Mouse (Mus musculus) cortical plate, adult 2 months (tissue): ENCODE data around the gene Zbtb32. TPM values are rescaled to one million over a fixed set of nuclear protein-coding genes. Genes with fewer than 3 reads are reported as not detected.

Experiments
- H3K27ac ChIP-seq: fragments of 200-500 bp; 2 replicates; pipeline ENCODE4 v1.5.1; 2012; ENCODE audit warnings: low read length, control low read depth, inconsistent platforms; ENCODE audit not compliant: insufficient read depth
- H3K4me1 ChIP-seq: fragments of 200-500 bp; 2 replicates; pipeline ENCODE4 v1.6.1; 2011; ENCODE audit warnings: low read length; ENCODE audit not compliant: control insufficient read depth, insufficient read depth
- H3K4me3 ChIP-seq: fragments of 200-500 bp; 2 replicates; pipeline ENCODE4 v1.5.1; 2011; ENCODE audit warnings: mild to moderate bottlenecking, low read length, control low read depth; ENCODE audit not compliant: insufficient read depth
- CTCF ChIP-seq: fragments of 200-500 bp; IDR thresholded peaks from 2 replicates; pipeline ENCODE4 v1.5.1; 2011; ENCODE audit warnings: mild to moderate bottlenecking, control low read depth, low read length; ENCODE audit not compliant: insufficient read depth; ENCODE audit errors: extremely low read depth
- POLR2A ChIP-seq: fragments of 200-500 bp; IDR thresholded peaks from 2 replicates; pipeline ENCODE4 v1.6.1; 2011; ENCODE audit warnings: mild to moderate bottlenecking, low read length, control low read depth; ENCODE audit not compliant: insufficient read depth; ENCODE audit errors: extremely low read depth
- polyA plus RNA-seq: library from polyadenylated mRNA; depleted of rRNA; stranded (reverse); fragments of >200 nt; gene quantifications from 2 replicates; pipeline ENCODE4 v1.2.3, GENCODE M21; 2012

The Zbtb32 gene
- polyA plus RNA-seq, 1 experiment = 0.08 TPM

- H3K4me1 ChIP-seq = no peaks in the 10 kb centered on the region
- no peak overlapping the region for H3K27ac ChIP-seq
- H3K4me3 ChIP-seq = no peak overlapping the region
- TF ChIP-seq POLR2A (no peak), CTCF (no peak)
Observed at GRCm38 (mm10) chr7:30604424-30604823, 5.7 kb upstream of the Zbtb32 start.

- H3K4me3 ChIP-seq = no peak overlapping the region
- H3K27ac ChIP-seq = no peak overlapping the region
- no peak for TF ChIP-seq CTCF
- TF ChIP-seq POLR2A = no peak
Observed at GRCm38 (mm10) chr7:30602583-30602982, 3.9 kb upstream of the Zbtb32 start.

GRCm38 (mm10) chr7:30600651-30601050, 1.9 kb upstream of the Zbtb32 start:
- no peak overlapping the region for H3K4me3 ChIP-seq
- H3K4me1 ChIP-seq = no peaks in the 10 kb centered on the region
- H3K27ac ChIP-seq = no peak overlapping the region
- TF ChIP-seq CTCF (no peak), POLR2A (no peak)

More at GRCm38 (mm10) chr7:30602583-30602982, 3.9 kb upstream of the Zbtb32 start:
- no peaks in the 10 kb centered on the region for H3K4me1 ChIP-seq

GRCm38 (mm10) chr7:30599933-30600353, 1.2 kb upstream of the Zbtb32 start:
- H3K4me1 ChIP-seq = no peaks in the 10 kb centered on the region
- H3K27ac ChIP-seq = no peak overlapping the region
- no peak overlapping the region for H3K4me3 ChIP-seq
- TF ChIP-seq CTCF (no peak), POLR2A (0 out of 2 replicates have a peak, but pooled peaks have one; percentile 18)

GRCm38 (mm10) chr7:30596811-30597210, 1.9 kb downstream of the Zbtb32 start:
- TF ChIP-seq CTCF (no peak), POLR2A (no peak)
- Histone ChIP-seq H3K4me3 (no peak overlapping the region), H3K27ac (no peak overlapping the region), H3K4me1 (no peaks in the 10 kb centered on the region)

GRCm38 (mm10) chr7:30596093-30596492, 2.6 kb downstream of the Zbtb32 start:
- Histone ChIP-seq H3K27ac (no peak overlapping the region), H3K4me1 (no peaks in the 10 kb centered on the region), H3K4me3 (no peak overlapping the region)
- TF ChIP-seq CTCF (no peak), POLR2A (no peak)

GRCm38 (mm10) chr7:30594510-30595024, 4.1 kb downstream of the Zbtb32 start:
- Histone ChIP-seq H3K4me3 (no peak overlapping the region), H3K4me1 (no peaks in the 10 kb centered on the region), H3K27ac (no peak overlapping the region)
- no peak for TF ChIP-seq POLR2A
- TF ChIP-seq CTCF = no peak

GRCm38 (mm10) chr7:30593579-30594509, 4.9 kb downstream of the Zbtb32 start:
- TF ChIP-seq CTCF = no peak
- Histone ChIP-seq H3K27ac (no peak overlapping the region), H3K4me1 (no peaks in the 10 kb centered on the region), H3K4me3 (no peak overlapping the region)

- no peak overlapping the region for H3K27ac ChIP-seq
- H3K4me1 ChIP-seq = no peaks in the 10 kb centered on the region
- no peak for TF ChIP-seq CTCF
- TF ChIP-seq POLR2A = no peak
- H3K4me3 ChIP-seq = no peak overlapping the region
Observed at GRCm38 (mm10) chr7:30592772-30593423, 5.8 kb downstream of the Zbtb32 start.
